Mouse (Mus musculus) forebrain, embryonic 11.5 days (tissue): ENCODE results near the gene Dtx3. TPM values are rescaled to one million over a fixed set of nuclear protein-coding genes. Genes with fewer than 3 reads are reported as not detected.

Source experiments
- ATAC-seq: fragments of 200-750 bp; cut with Nextera tagmentation; replicated peaks from 2 replicates; pipeline ENCODE4 v1.8.0; 2017; ENCODE audit warnings: moderate TSS enrichment; ENCODE audit not compliant: low FRiP score
- DNase-seq: peaks from one replicate; pipeline ENCODE4 v3.0.0-alpha.2; 2017; ENCODE audit warnings: low spot score
- H3K27ac ChIP-seq: fragments of 300-500 bp; sonication (generic); 2 replicates; pipeline ENCODE4 v1.5.1; 2014; ENCODE audit warnings: low read depth, low read length
- H3K27me3 ChIP-seq: fragments of 300-500 bp; sonication (generic); 2 replicates; pipeline ENCODE4 v1.6.1; 2014; ENCODE audit warnings: mild to moderate bottlenecking, low read length, mixed read lengths; ENCODE audit not compliant: control insufficient read depth, insufficient read depth
- H3K36me3 ChIP-seq: fragments of 300-500 bp; sonication (generic); 2 replicates; pipeline ENCODE4 v1.6.1; 2014; ENCODE audit warnings: mild to moderate bottlenecking, low read length, moderate library complexity, mixed read lengths; ENCODE audit not compliant: control insufficient read depth, insufficient read depth
- H3K4me1 ChIP-seq: fragments of 300-500 bp; sonication (generic); replicated peaks from 2 replicates; pipeline ENCODE4 v1.6.1; 2014; ENCODE audit warnings: low read length, mixed read lengths; ENCODE audit not compliant: control insufficient read depth, insufficient read depth
- H3K4me2 ChIP-seq: fragments of 300-500 bp; sonication (generic); 2 replicates; pipeline ENCODE4 v1.6.1; 2014; ENCODE audit warnings: low read depth, mild to moderate bottlenecking, low read length, moderate library complexity, mixed read lengths; ENCODE audit not compliant: severe bottlenecking
- H3K4me3 ChIP-seq: fragments of 300-500 bp; sonication (generic); 2 replicates; pipeline ENCODE4 v1.5.1; 2014; ENCODE audit warnings: low read depth, low read length
- H3K9ac ChIP-seq: fragments of 300-500 bp; sonication (generic); 2 replicates; pipeline ENCODE4 v1.6.1; 2014; ENCODE audit warnings: low read length
- H3K9me3 ChIP-seq: fragments of 300-500 bp; sonication (generic); 2 replicates; pipeline ENCODE4 v1.6.1; 2016; ENCODE audit warnings: low read length, mixed read lengths; ENCODE audit not compliant: control insufficient read depth
- WGBS: fragments of 180-500 bp; shearing (Covaris S2); extraction: QIAGEN DNeasy Blood & Tissue Kit; methylation state at CpG from one replicate; pipeline ENCODE4 v1.1.7; 2014; 5-methylcytosine and 5-hydroxymethylcytosine counted together
- polyA plus RNA-seq: library from polyadenylated mRNA; unstranded; fragments of >200 nt; fragmentation: Nextera tagmentation; extraction: Ambion mirVana; gene quantifications from 2 replicates; pipeline ENCODE4 v1.2.1, GENCODE M21; 2014

The Dtx3 gene
- polyA plus RNA-seq = 157 and 170 TPM in 2 replicates

DNA sequence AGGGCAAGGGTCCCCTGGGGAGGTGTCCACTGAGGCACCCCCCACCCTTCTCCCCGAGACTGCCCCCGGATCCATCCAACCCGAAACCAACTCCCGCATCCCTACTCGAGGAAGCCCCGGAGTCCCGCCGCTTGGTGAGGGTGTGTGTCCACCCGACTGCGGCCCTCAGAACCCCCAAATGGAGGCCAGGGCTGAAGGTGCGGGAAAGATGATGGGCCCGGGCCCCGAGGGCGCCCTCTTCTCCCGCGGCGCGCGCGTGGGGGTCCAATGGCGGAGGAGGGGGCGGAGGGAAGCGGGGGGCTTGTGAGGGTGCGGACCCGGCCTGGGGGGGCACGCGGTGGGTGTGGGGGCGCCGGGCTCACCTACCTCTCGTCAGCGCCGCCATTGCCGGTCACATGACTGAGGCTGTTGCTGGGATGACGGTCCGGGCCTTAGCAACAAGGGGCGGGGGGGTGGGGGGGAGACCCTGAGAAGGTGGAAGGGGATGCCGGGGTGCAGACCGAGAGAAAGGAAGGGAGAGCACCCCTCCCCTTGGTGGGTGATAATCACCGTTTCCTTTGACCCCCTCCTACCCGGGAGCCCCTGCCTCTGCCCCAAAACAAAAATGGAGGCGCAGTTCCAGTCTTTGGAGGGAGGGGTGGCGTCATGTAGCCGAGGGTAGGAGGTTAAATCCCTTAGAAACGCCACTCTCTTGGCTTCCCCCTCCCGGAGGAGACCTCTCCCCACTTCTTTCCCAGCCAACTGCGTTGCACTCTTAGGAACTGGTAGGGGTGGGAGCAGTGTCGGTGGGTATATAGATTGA lies at the start of gene Dtx3:
Gene Dtx3 (minus strand): TSS at position 401 of the 802 bp plus-strand sequence.
- Histone ChIP-seq H3K9ac (peak within 1 kb of the TSS; percentile 94), H3K27ac (peak within 1 kb of the TSS; percentile 84), H3K4me3 (peak within 1 kb of the TSS; percentile 84), H3K4me1 (peaks cover 14% of the 10 kb centered on the region), H3K9me3 (no peaks in the 10 kb centered on the region), H3K36me3 (no peaks in the 10 kb centered on the region; the same call in 1 of the 2 replicates), H3K27me3 (no peaks in the 10 kb centered on the region), H3K4me2 (peak within 1 kb of the TSS; percentile 90)
- under 1% methylated on average over 34 of the region's 47 CpGs for WGBS
- peak; percentile 72 for ATAC-seq
- peak; percentile 80 for DNase-seq

DNA sequence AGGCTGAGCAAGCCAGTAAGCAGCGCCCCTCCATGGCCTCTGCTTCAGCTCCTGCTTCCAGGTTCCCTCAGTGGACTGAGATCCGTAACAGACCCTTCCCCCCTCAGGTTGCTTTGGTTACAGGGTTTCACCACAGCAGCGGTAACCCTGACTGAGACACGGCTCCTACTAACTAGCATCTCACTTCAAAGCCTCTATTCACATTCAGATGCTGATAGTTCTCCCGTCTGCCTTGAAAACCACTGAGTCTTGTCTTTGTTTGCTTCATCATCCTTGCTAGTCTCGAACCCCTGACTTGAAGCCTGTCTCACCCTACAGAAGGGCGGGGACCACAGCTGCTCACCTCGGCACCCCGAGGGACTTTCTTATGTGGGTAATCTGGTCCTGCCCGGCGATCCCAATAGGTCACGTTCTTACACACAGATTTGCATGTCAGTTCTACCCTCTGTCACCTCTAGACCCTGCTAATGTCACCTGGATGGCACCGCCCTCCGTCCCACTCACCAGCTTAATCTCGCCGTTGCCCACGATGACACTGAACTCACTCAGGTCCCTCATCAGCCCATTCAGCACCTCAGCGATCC lies 42.8 kb upstream of the Dtx3 start:
- H3K27ac ChIP-seq = no peak overlapping the region
- no peaks in the 10 kb centered on the region for H3K27me3 ChIP-seq
- no peaks in the 10 kb centered on the region for H3K36me3 ChIP-seq
- no peak for DNase-seq
- no peaks in the 10 kb centered on the region for H3K9me3 ChIP-seq
- no peak for ATAC-seq
- WGBS = 75% methylated on average over 18 of the region's 18 CpGs
- H3K4me3 ChIP-seq = no peak overlapping the region
- H3K4me1 ChIP-seq = no peaks in the 10 kb centered on the region; the same call in 1 of the 2 replicates
- no peak overlapping the region for H3K9ac ChIP-seq
- H3K4me2 ChIP-seq = no peak overlapping the region

DNA sequence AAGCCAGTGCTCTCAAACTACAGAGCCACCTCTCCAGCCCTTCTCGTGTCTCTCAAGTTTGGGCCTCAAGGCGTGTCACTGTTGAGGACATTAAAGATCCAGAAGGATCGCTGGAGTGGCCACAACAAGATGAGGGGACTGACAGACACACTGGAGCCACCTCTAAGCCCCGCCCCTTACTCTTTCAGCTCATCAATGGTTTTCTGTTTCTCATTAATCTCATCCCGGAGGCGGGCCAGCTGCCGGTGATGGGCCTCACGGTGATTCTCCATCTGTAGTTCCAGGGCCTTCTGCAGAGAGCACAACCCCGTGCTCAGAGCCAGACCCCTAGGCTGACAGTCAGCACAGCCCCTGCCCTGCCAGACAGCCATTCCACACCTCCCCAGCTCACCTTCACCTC lies 41.0 kb upstream of the Dtx3 start:
- DNase-seq (no peak), ATAC-seq (no peak)
- Histone ChIP-seq H3K4me1 (no peaks in the 10 kb centered on the region; the same call in 1 of the 2 replicates), H3K36me3 (no peaks in the 10 kb centered on the region), H3K9me3 (no peaks in the 10 kb centered on the region), H3K4me2 (no peak overlapping the region), H3K9ac (no peak overlapping the region), H3K27me3 (no peaks in the 10 kb centered on the region), H3K27ac (no peak overlapping the region), H3K4me3 (no peak overlapping the region)
- WGBS = 54% methylated on average over 9 of the region's 9 CpGs

DNA sequence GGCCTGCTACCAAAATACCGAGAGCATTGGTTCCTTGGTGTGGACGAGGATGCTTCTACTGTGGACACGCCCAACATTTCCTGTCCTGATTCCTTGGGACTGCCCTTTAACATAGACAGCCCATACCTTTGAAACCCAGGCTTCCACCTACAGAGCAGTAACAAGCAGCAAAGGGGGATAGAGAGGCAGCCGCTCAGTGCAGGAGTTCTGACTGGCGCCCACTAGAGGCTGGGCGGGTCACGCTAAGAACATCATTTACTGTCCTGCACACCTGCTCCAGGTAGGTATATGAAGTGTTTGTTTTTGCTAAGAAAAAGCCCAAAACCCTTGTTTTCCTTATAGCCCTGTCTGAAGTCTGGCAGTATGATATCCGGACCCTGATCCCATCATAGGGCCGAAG lies 37.6 kb upstream of the Dtx3 start:
- no peaks in the 10 kb centered on the region for H3K9me3 ChIP-seq
- no peaks in the 10 kb centered on the region for H3K36me3 ChIP-seq
- H3K27me3 ChIP-seq = no peaks in the 10 kb centered on the region
- WGBS = 75% methylated on average over 9 of the region's 9 CpGs
- no peaks in the 10 kb centered on the region; the same call in 1 of the 2 replicates for H3K4me1 ChIP-seq
- DNase-seq (no peak), ATAC-seq (no peak)
- no peak overlapping the region for H3K9ac ChIP-seq
- H3K4me2 ChIP-seq = no peak overlapping the region
- H3K4me3 ChIP-seq = no peak overlapping the region
- no peak overlapping the region for H3K27ac ChIP-seq

DNA sequence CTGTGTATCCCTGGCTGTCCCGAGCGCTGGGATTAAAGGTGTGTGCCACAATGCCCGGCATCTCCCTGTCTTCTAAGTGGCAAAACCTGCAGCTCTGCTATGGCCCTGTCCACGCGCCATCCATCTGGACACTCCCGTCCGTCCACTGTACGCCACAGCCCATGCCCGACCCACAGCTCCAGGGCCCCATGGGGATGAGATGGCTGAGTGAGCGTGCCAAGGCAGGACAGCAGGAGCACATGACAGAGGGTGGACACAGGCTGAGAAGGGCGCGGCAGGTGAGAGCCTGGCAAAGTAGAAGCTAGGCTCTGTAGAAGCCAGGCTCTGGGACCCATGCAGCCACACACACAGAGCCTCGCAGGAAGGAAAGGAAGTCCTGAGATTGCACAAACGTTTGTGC lies 36.2 kb upstream of the Dtx3 start:
- no peaks in the 10 kb centered on the region for H3K27me3 ChIP-seq
- H3K4me2 ChIP-seq = no peak overlapping the region
- DNase-seq (no peak), ATAC-seq (no peak)
- WGBS = 88% methylated on average over 14 of the region's 14 CpGs
- H3K4me3 ChIP-seq = no peak overlapping the region
- H3K36me3 ChIP-seq = no peaks in the 10 kb centered on the region
- no peak overlapping the region for H3K9ac ChIP-seq
- H3K4me1 ChIP-seq = no peaks in the 10 kb centered on the region; the same call in 1 of the 2 replicates
- H3K27ac ChIP-seq = no peak overlapping the region
- no peaks in the 10 kb centered on the region for H3K9me3 ChIP-seq

DNA sequence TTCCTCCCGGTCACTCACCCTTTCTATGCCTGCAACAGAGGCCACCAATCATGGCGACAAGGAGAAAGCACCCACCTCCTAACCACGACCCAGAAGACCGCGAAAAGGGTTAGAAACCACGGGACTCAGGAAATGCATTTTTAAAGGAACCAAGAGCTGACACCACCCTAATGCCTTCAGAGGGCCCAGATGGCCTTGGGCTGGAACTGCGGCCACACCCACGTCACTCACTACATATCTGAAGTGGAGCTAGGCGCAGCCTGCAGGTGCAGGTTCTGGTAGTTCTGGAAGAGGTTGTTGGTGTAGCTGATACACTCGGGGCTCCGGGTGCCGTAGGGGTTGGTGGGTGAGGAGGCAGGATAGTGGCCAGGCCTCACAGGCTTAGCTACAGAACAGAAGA lies 35.2 kb upstream of the Dtx3 start:
- no peak overlapping the region for H3K4me2 ChIP-seq
- WGBS = 88% methylated on average over 12 of the region's 12 CpGs
- no peaks in the 10 kb centered on the region for H3K36me3 ChIP-seq

DNA sequence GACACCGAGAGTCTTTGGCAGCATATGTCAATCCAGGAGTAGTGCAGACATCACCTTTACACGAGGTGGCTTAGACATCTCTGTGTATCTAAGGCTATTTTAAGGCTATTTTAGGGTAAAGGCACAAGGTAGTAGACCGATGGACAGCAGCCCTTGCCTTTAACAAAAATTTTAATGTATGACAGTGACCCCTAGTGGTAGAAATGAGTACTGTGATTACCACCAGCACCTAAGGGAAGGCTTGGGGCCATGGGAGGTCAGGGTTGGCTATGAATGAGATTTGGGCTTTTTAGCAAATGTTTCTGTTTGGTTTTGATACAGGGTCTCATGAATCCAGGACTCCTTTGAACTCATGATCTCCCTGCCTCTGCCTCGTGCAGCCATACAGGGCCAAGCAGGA lies 33.4 kb upstream of the Dtx3 start:
- DNase-seq (no peak), ATAC-seq (peak; percentile 79)
- Histone ChIP-seq H3K27me3 (no peaks in the 10 kb centered on the region), H3K4me2 (no peak overlapping the region), H3K4me1 (no peaks in the 10 kb centered on the region; the same call in 1 of the 2 replicates), H3K9ac (no peak overlapping the region), H3K9me3 (no peaks in the 10 kb centered on the region), H3K36me3 (no peaks in the 10 kb centered on the region), H3K27ac (no peak overlapping the region), H3K4me3 (no peak overlapping the region)
- WGBS = 24% methylated on average over 4 of the region's 4 CpGs

More for the DNA sequence above, 35.2 kb upstream of the Dtx3 start:
- no peaks in the 10 kb centered on the region; the same call in 1 of the 2 replicates for H3K4me1 ChIP-seq
- H3K27me3 ChIP-seq = no peaks in the 10 kb centered on the region
- no peaks in the 10 kb centered on the region for H3K9me3 ChIP-seq
- no peak overlapping the region for H3K27ac ChIP-seq
- ATAC-seq (no peak), DNase-seq (no peak)
- no peak overlapping the region for H3K9ac ChIP-seq
- H3K4me3 ChIP-seq = no peak overlapping the region

DNA sequence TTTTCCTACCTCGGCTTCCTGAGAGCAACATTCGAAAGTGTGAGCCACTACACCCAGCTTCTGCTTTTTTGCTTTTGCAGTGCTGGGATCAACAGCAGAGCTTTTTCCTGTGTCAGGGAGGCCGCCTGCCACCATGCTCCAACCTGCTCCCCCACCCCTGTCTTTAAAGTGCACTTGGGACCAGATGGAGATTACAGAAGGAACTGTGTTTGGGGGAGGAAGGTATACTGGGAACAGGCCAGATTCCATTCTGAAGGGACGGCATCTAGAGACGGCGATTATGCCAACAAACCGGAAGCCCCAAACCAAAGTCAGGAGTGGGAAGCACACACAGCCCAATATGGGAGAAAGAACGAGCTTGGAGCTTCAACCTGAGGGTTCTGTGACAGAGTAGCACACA lies 31.6 kb upstream of the Dtx3 start:
- no peaks in the 10 kb centered on the region for H3K9me3 ChIP-seq
- no peaks in the 10 kb centered on the region; the same call in 1 of the 2 replicates for H3K4me1 ChIP-seq
- ATAC-seq (no peak), DNase-seq (no peak)
- no peak overlapping the region for H3K4me3 ChIP-seq
- H3K27ac ChIP-seq = no peak overlapping the region
- 89% methylated on average over 8 of the region's 8 CpGs for WGBS
- no peak overlapping the region for H3K4me2 ChIP-seq
- H3K27me3 ChIP-seq = no peaks in the 10 kb centered on the region
- H3K36me3 ChIP-seq = no peaks in the 10 kb centered on the region
- H3K9ac ChIP-seq = no peak overlapping the region
